Mouse (Mus musculus): ENCODE results near the gene Ggt1. TPM values are rescaled to one million over a fixed set of nuclear protein-coding genes. Genes with fewer than 3 reads are reported as not detected.

The Ggt1 gene
- polyA plus RNA-seq, 1 experiment from 2014 or later = not detected

DNA sequence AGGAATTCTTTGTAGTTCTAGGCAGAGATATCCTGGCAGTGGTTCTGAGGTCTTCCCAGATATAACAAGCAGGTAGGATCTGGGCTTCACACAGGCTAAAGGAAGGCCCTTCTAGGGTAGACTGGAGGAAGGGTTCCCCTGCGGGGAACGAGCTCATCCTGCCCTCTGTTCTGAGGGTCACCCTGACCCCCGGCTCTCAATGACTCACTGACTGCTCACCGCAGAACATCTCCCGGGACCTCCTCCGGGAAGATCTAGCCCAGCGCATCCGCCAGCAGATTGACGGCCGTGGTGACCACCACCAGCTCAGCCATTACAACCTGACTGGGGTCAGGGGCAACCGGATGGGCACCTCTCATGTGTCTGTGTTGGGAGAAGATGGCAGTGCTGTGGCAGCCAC is 47.6 kb downstream of the Ggt1 start:
- WGBS (ENCODE audit: missing documents) = 98% methylated on average over 8 of the region's 11 CpGs
- Histone ChIP-seq H3K4me3 (ENCODE audit: inconsistent target) (no peak overlapping the region), H3K27ac (no peak overlapping the region), H3K36me3 (ENCODE audit: inconsistent target) (no peaks in the 10 kb centered on the region), H3K79me2 (ENCODE audit: inconsistent target) (no peaks in the 10 kb centered on the region)

DNA sequence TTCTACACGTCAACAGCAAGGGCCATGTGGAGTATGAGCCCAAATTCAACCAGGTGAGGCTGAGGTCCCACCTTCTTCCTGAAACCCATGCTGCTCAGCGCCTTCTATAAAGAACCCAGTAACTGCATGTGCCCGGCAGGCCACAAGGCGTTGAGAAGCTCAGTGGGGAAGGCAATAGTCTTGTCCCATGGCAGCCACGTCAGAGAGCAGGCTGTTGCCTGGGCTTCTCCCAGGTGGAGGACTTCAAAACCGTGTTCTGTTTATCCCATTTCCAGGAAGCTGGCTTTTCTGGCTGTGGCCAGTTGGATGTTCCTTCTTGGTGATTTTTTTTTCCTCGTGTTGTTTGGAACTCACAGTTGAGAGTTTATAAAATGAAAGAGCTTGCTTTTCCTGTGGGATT is 49.1 kb downstream of the Ggt1 start:
- WGBS (ENCODE audit: missing documents) = 93% methylated on average over 7 of the region's 7 CpGs
- H3K79me2 ChIP-seq (ENCODE audit: inconsistent target) = no peaks in the 10 kb centered on the region
- no peak overlapping the region for H3K4me3 ChIP-seq (ENCODE audit: inconsistent target)
- no peaks in the 10 kb centered on the region for H3K36me3 ChIP-seq (ENCODE audit: inconsistent target)
- H3K27ac ChIP-seq = no peak overlapping the region

DNA sequence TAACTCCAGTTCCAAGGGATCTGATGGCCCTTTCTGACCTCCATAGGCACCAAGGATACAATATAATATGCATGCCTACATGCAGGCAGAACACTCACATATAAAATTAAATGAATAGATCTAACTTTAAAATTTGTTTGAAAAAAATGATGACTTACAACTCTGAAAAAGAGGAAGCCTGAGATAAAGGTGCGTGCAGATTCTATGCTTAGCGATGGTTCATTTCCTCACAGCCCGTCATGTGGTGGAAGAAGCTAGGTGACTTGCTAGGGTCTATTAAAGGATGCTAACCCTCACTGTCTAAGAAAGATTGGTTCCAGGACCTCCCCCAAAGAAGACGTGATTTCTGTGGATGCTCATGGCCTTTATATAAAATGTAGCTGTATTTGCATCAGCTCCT is 54.6 kb downstream of the Ggt1 start:
- WGBS (ENCODE audit: missing documents) = 63% methylated on average over 4 of the region's 4 CpGs
- Histone ChIP-seq H3K79me2 (ENCODE audit: inconsistent target) (no peaks in the 10 kb centered on the region), H3K36me3 (ENCODE audit: inconsistent target) (no peaks in the 10 kb centered on the region), H3K4me3 (ENCODE audit: inconsistent target) (no peak overlapping the region), H3K27ac (no peak overlapping the region)

DNA sequence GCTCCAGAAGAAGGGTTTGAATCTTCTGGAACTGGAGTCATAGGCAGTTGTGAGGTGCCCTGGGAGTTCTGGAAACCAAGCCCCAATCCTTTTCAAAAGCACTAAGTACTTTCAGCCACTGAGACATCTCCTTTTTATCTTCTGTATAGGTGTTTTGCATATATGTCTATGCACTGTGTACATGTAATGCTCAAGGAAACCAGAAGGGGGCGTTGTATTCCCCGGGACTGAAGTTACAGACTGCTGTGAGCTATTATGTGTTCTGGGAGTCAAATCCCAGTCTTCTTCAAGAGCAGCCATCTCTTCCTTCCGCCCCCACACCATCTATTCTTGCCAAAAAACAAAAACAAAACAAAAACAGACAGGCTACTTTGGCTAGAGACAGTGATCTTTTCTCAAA is 59.4 kb downstream of the Ggt1 start:
- H3K4me3 ChIP-seq (ENCODE audit: inconsistent target) = no peak overlapping the region
- H3K36me3 ChIP-seq (ENCODE audit: inconsistent target) = no peaks in the 10 kb centered on the region
- WGBS (ENCODE audit: missing documents) = 60% methylated on average over 3 of the region's 3 CpGs
- H3K79me2 ChIP-seq (ENCODE audit: inconsistent target) = no peaks in the 10 kb centered on the region
- H3K27ac ChIP-seq = no peak overlapping the region

DNA sequence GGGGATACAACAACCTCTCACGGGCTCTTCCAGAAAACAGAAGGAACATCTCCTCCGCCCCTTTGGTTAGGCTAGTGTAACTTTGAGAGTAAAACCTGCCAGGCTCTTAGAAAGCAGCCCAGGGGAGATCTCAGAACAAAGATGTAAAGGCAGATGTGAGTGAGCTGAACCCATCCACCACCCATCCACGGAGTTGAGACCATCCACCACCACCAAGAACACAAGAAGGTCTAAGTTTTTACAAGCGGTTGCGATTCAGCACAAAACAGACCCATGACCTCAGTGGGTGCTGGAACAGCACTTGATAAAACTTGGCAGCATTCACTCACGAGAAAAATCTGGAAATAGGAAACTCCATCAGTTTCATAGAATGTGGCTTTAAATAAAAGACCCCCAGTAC is 64.5 kb downstream of the Ggt1 start:
- 68% methylated on average over 6 of the region's 6 CpGs for whole genome bisulfite sequencing (ENCODE audit: missing documents)
- Histone ChIP-seq H3K79me2 (ENCODE audit: inconsistent target) (no peaks in the 10 kb centered on the region), H3K27ac (no peak overlapping the region), H3K4me3 (ENCODE audit: inconsistent target) (no peak overlapping the region), H3K36me3 (ENCODE audit: inconsistent target) (no peaks in the 10 kb centered on the region)

DNA sequence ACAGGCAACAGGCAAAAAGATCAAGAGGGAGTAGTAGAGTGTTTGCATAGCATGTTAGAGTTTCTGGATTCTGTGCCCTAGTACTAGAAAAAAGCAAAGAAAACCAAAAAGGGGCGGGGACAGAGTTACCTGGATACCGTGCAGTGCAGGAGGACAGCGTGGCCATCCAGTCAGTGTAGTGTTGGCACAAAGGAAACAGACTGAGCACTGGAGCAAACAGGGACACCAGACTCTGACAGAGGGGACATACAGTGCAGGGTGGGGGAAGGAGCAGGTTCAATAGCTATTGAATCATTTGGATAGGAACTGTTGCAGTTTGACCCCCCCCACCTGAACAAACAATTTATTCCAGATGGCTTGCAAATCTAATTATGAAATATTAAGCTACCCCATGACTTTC is 65.6 kb downstream of the Ggt1 start:
- Histone ChIP-seq H3K79me2 (ENCODE audit: inconsistent target) (no peaks in the 10 kb centered on the region), H3K4me3 (ENCODE audit: inconsistent target) (no peak overlapping the region), H3K36me3 (ENCODE audit: inconsistent target) (no peaks in the 10 kb centered on the region), H3K27ac (no peak overlapping the region)
- WGBS (ENCODE audit: missing documents) = 76% methylated on average over 3 of the region's 3 CpGs

DNA sequence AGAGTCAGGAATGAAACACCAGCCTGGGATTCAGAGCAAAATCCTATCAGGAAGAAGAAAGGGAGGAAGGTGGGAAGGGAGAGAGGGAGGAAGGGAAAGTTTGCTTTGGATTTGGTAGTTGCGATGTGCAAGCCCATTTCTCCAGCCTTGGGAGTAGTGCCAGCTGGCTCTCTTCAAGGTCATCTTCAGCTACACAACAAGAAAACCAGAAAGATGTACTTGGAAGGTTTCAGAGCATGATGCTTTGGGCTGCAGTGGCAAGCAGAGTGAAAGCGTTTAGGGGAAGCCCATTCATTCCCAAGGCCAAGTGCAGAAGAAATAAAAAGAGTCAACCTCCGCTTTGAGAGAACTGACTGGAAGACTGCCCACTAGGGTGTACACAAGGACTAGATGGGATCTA is 66.1 kb downstream of the Ggt1 start:
- no peaks in the 10 kb centered on the region for H3K79me2 ChIP-seq (ENCODE audit: inconsistent target)
- WGBS (ENCODE audit: missing documents) = 93% methylated on average over 3 of the region's 3 CpGs
- H3K36me3 ChIP-seq (ENCODE audit: inconsistent target) = no peaks in the 10 kb centered on the region
- H3K4me3 ChIP-seq (ENCODE audit: inconsistent target) = no peak overlapping the region
- H3K27ac ChIP-seq = no peak overlapping the region

DNA sequence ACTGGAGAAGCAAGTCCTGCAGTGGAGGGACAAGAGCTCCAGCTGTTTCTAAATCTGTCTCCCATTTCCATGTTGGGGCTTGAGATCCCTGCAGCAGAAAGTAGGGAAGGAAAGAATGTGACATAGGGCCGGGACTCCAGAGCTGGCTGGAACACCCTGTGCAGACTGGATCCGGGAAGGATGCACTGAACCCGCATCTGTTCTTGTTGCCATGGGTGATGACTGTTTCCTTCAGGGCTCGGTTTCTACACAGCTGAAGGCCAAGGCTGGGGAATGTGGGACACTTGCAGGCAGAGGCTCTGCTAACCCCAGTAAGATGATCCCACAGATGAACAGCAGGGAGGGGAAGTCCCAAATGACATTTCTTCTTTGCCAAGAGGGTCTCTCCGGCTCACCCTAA is 71.2 kb downstream of the Ggt1 start:
- Histone ChIP-seq H3K27ac (no peak overlapping the region), H3K79me2 (ENCODE audit: inconsistent target) (no peaks in the 10 kb centered on the region), H3K36me3 (ENCODE audit: inconsistent target) (no peaks in the 10 kb centered on the region), H3K4me3 (ENCODE audit: inconsistent target) (no peak overlapping the region)
- 86% methylated on average over 5 of the region's 5 CpGs for WGBS (ENCODE audit: missing documents)

DNA sequence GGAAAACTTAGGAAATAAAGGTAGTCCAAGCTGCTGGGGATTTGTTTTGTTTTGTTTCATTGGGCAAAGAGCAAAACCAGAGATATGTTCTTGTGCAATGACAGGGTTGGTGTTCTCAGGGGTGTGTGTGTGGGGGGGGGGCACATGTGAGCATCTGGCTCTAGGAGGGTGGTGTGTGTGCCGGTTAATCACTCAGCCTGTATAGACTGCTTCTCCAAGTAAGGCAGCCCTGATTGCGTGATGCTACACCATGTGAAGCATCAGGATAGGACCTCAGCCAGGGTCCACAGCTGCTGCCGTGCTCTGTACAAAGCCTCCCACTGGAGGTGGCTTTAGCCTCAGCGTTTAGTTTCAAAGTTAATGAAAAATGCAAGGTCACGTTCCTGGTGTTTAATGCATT is 71.6 kb downstream of the Ggt1 start:
- no peak overlapping the region for H3K4me3 ChIP-seq (ENCODE audit: inconsistent target)
- no peaks in the 10 kb centered on the region for H3K79me2 ChIP-seq (ENCODE audit: inconsistent target)
- no peak overlapping the region for H3K27ac ChIP-seq
- WGBS (ENCODE audit: missing documents) = 91% methylated on average over 5 of the region's 5 CpGs
- H3K36me3 ChIP-seq (ENCODE audit: inconsistent target) = no peaks in the 10 kb centered on the region

DNA sequence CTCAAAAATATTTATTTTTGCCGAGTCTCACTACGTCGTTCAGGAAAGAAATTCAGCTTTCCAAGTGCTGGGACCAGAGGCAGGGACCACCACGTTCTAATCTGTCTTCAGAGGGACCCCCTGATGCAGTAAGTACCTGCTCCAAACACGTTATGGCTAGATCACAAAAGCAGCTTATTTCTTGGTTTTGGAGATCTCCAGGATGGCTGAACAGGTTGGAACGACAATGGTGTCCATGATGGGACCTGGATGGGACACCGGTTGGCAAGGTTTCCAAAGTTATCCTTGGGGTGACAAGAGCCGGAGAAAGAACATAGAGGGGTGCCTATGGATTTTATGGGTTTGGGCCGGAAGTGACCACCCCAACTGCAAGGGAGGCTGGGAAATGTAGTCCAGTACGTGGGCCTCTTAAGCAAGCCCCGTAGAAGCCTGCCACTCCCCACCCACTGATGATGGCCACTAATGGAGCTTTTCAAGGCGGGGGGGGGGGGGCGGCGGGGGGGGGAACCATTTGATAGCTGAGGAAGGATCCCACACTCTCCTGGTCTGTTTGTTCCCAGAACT is 72.3 kb downstream of the Ggt1 start:
- WGBS (ENCODE audit: missing documents) = 77% methylated on average over 14 of the region's 14 CpGs

DNA sequence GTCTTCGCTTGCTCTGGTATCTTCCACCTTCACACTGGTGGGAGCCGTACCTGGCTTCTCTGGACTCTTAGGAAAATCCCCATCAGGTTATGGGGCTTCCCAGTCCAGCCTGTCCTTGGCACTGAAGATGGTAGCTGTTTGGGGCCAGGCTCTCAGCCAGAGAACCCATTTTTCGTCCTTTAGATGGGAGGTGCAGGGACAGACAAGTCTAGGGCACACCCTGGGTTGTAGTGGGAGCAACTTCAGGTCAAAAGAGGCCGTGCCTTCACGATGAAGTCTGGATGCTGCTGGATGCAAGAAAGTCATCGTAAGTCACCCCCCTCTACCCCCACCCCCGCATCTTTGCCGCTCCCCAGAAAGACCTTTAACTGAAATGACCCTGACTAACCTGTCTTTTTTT is 73.2 kb downstream of the Ggt1 start:
- H3K27ac ChIP-seq = no peak overlapping the region
- WGBS (ENCODE audit: missing documents) = 92% methylated on average over 8 of the region's 8 CpGs
- H3K79me2 ChIP-seq (ENCODE audit: inconsistent target) = no peaks in the 10 kb centered on the region
- no peaks in the 10 kb centered on the region for H3K36me3 ChIP-seq (ENCODE audit: inconsistent target)
- H3K4me3 ChIP-seq (ENCODE audit: inconsistent target) = no peak overlapping the region

More for the DNA sequence above, 72.3 kb downstream of the Ggt1 start:
- Histone ChIP-seq H3K4me3 (ENCODE audit: inconsistent target) (no peak overlapping the region), H3K27ac (no peak overlapping the region), H3K36me3 (ENCODE audit: inconsistent target) (no peaks in the 10 kb centered on the region), H3K79me2 (ENCODE audit: inconsistent target) (no peaks in the 10 kb centered on the region)

DNA sequence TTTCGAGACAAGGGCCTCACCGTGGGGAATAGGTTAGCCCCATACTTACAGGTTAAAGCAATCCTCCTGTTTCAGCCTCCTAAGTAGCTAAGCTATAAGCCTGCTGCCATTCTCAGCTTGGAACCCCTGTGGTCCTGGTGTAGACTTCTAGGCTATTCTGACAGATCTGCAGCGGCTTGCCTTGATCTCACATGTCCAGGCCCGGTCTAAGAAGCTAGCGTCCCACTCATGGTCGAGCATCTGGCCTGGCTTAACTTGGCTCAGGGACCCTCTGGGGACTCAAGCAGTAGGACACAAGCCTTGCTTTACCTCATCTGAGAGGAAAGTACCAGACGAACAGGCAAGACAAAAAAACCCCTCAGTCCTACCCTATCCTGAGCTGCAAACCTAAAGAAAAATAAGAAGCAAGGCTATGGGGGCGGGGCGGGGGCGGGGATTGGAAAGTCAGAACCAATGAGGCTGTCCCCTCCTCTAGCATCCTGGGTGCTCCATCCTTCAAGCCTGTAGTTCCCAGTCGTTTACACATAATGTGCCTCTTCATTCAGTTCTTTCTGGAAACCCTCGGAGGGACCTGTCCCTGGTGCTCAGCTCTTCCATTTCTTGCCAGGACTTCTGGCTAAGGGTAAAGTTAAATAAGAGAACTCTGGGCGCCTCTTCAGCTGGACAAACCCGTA is 73.8 kb downstream of the Ggt1 start:
- no peaks in the 10 kb centered on the region for H3K79me2 ChIP-seq (ENCODE audit: inconsistent target)
- H3K4me3 ChIP-seq (ENCODE audit: inconsistent target) = no peak overlapping the region
- WGBS (ENCODE audit: missing documents) = 81% methylated on average over 12 of the region's 14 CpGs
- H3K27ac ChIP-seq = no peak overlapping the region
- no peaks in the 10 kb centered on the region for H3K36me3 ChIP-seq (ENCODE audit: inconsistent target)

DNA sequence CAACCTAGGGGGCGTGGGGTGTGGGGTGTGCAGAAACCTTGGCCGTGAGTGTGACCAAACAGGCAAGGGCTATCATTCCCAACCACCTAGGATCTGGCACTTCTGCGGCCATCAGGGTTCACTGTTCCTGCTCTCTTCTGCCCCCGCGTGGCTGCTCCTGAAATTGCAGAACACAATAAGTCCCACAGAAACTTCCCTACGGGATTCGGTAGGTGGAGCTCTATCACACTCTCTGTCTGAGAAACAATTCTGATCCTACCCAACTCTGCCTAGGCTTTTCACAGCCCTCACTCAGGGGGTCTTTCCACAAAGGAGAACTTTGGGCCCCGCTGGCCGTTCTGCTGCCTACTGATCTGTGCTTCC is 74.3 kb downstream of the Ggt1 start:
- Histone ChIP-seq H3K4me3 (ENCODE audit: inconsistent target) (no peak overlapping the region), H3K27ac (no peak overlapping the region), H3K36me3 (ENCODE audit: inconsistent target) (no peaks in the 10 kb centered on the region), H3K79me2 (ENCODE audit: inconsistent target) (no peaks in the 10 kb centered on the region)
- 12% methylated on average over 9 of the region's 9 CpGs for WGBS (ENCODE audit: missing documents)
